Mouse (Mus musculus): Measurements from ENCODE around the gene Dip2b. TPM values are rescaled to one million over a fixed set of nuclear protein-coding genes. Genes with fewer than 3 reads are reported as not detected.

The Dip2b gene
- polyA plus RNA-seq, 1 experiment from 2014 or later = 18.1 TPM

- 89% methylated on average over 1 of the region's 1 CpGs for WGBS
- no peak for TF ChIP-seq CTCF (IDR thresholded peaks at IDR 0.05; ENCODE audit: low read depth)
- DNase-seq (no peak), ATAC-seq (ENCODE audit: insufficient read depth) (no peak)
- Histone ChIP-seq H3K27ac (ENCODE audit: low read depth) (no peak overlapping the region), H3K27me3 (ENCODE audit: insufficient read depth, low read length) (no peaks in the 10 kb centered on the region), H3K4me1 (ENCODE audit: insufficient read depth) (no peaks in the 10 kb centered on the region), H3K36me3 (ENCODE audit: insufficient read depth) (0 out of 2 replicates have a peak, but pooled peaks cover 4% of the 10 kb centered on the region), H3K4me3 (ENCODE audit: low read depth, low read length) (no peak overlapping the region), H3K4me2 (no peak overlapping the region), H3K9me3 (ENCODE audit: low read depth, low read length) (no peaks in the 10 kb centered on the region), H3K9ac (no peak overlapping the region)
Measured at GRCm38 (mm10) chr15:100021175-100021574, 17.3 kb upstream of the Dip2b start.

- Histone ChIP-seq H3K4me2 (no peak overlapping the region), H3K4me1 (ENCODE audit: insufficient read depth) (no peaks in the 10 kb centered on the region), H3K27me3 (ENCODE audit: insufficient read depth, low read length) (no peaks in the 10 kb centered on the region), H3K36me3 (ENCODE audit: insufficient read depth) (no peaks in the 10 kb centered on the region), H3K27ac (ENCODE audit: low read depth) (no peak overlapping the region), H3K9ac (no peak overlapping the region), H3K9me3 (ENCODE audit: low read depth, low read length) (no peaks in the 10 kb centered on the region), H3K4me3 (ENCODE audit: low read depth, low read length) (no peak overlapping the region)
- WGBS = 8% methylated on average over 5 of the region's 5 CpGs
- peak; percentile 72 for TF ChIP-seq CTCF (IDR thresholded peaks at IDR 0.05; ENCODE audit: low read depth)
- ATAC-seq (ENCODE audit: insufficient read depth) = peak; percentile 60; the same call in 1 of the 2 replicates
- peak; percentile 87 for DNase-seq
Measured at GRCm38 (mm10) chr15:100022923-100023322, 15.5 kb upstream of the Dip2b start.

GRCm38 (mm10) chr15:100025076-100025834 lies 13.2 kb upstream of the Dip2b start:
- WGBS = 74% methylated on average over 11 of the region's 11 CpGs

GRCm38 (mm10) chr15:100028133-100028532 lies 10.3 kb upstream of the Dip2b start:
- Histone ChIP-seq H3K9me3 (ENCODE audit: low read depth, low read length) (peaks cover 3% of the 10 kb centered on the region; the same call in 1 of the 2 replicates), H3K4me1 (ENCODE audit: insufficient read depth) (no peaks in the 10 kb centered on the region), H3K9ac (no peak overlapping the region), H3K4me3 (ENCODE audit: low read depth, low read length) (no peak overlapping the region), H3K4me2 (no peak overlapping the region), H3K27me3 (ENCODE audit: insufficient read depth, low read length) (no peaks in the 10 kb centered on the region), H3K27ac (ENCODE audit: low read depth) (no peak overlapping the region), H3K36me3 (ENCODE audit: insufficient read depth) (no peaks in the 10 kb centered on the region)
- no peak for TF ChIP-seq CTCF (IDR thresholded peaks at IDR 0.05; ENCODE audit: low read depth)
- 85% methylated on average over 2 of the region's 2 CpGs for WGBS
- ATAC-seq (ENCODE audit: insufficient read depth) (no peak), DNase-seq (no peak)

More at GRCm38 (mm10) chr15:100025076-100025834, 13.2 kb upstream of the Dip2b start:
- H3K27me3 ChIP-seq (ENCODE audit: insufficient read depth, low read length) = no peaks in the 10 kb centered on the region
- H3K4me3 ChIP-seq (ENCODE audit: low read depth, low read length) = no peak overlapping the region
- H3K4me1 ChIP-seq (ENCODE audit: insufficient read depth) = no peaks in the 10 kb centered on the region
- DNase-seq (no peak), ATAC-seq (ENCODE audit: insufficient read depth) (no peak)
- no peak overlapping the region for H3K27ac ChIP-seq (ENCODE audit: low read depth)
- TF ChIP-seq CTCF (IDR thresholded peaks at IDR 0.05; ENCODE audit: low read depth) = no peak
- H3K9me3 ChIP-seq (ENCODE audit: low read depth, low read length) = no peaks in the 10 kb centered on the region
- H3K4me2 ChIP-seq = no peak overlapping the region
- H3K36me3 ChIP-seq (ENCODE audit: insufficient read depth) = no peaks in the 10 kb centered on the region
- no peak overlapping the region for H3K9ac ChIP-seq

DNA sequence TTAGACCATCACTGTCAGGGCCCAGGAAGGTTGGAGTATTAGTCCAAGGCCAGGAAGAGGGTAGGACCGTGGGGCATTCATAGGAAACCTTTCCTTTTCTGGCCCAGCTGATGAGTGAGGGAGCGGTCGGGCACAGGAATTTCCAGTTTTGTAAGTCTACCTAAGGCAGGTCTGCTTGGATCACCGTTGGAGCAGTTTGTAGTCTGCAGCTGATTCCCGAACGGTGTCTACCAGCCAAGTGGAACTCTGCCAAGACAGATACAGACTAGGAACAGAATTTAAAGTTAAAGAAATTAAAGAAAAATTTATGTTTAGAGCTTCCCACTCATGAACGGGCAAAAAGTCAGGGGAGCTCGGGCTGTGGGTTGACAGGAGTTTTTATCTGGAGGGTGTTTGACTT lies 9.0 kb upstream of the Dip2b start:
- no peak overlapping the region for H3K4me3 ChIP-seq (ENCODE audit: low read depth, low read length)
- no peak overlapping the region for H3K27ac ChIP-seq (ENCODE audit: low read depth)
- no peak overlapping the region for H3K4me2 ChIP-seq
- no peaks in the 10 kb centered on the region for H3K36me3 ChIP-seq (ENCODE audit: insufficient read depth)
- WGBS = 47% methylated on average over 8 of the region's 8 CpGs
- peak; percentile 60 for DNase-seq
- no peaks in the 10 kb centered on the region for H3K27me3 ChIP-seq (ENCODE audit: insufficient read depth, low read length)
- peaks cover 3% of the 10 kb centered on the region; the same call in 1 of the 2 replicates for H3K9me3 ChIP-seq (ENCODE audit: low read depth, low read length)
- ATAC-seq (ENCODE audit: insufficient read depth) = no peak
- no peak overlapping the region for H3K9ac ChIP-seq
- no peaks in the 10 kb centered on the region for H3K4me1 ChIP-seq (ENCODE audit: insufficient read depth)
- TF ChIP-seq CTCF (IDR thresholded peaks at IDR 0.05; ENCODE audit: low read depth) = no peak

DNA sequence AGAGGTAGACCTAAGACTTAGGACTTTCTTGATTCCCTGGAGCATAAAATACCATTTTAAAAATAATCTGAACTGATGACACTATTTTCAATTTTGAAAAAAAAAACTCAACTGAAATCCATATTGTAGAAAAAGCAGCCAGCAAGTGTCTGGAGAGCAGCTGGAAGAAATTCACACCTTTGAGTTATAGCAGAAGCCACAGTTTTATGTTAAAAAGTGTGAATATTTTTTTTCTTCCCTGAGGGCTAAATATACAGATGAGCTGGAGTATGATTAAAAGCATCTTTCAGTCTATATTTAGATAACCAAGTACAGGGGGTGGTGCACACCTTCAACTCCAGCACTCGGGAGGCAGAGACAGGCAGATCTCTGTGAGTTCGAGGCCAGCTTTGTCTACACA lies 8.6 kb upstream of the Dip2b start:
- no peak for DNase-seq
- 84% methylated on average over 2 of the region's 2 CpGs for WGBS
- no peak overlapping the region for H3K4me2 ChIP-seq

GRCm38 (mm10) chr15:100032546-100032945 lies 5.9 kb upstream of the Dip2b start:
- ATAC-seq (ENCODE audit: insufficient read depth) (no peak), DNase-seq (peak; percentile 79)
- WGBS = 79% methylated on average over 3 of the region's 3 CpGs

More for the DNA sequence above, 8.6 kb upstream of the Dip2b start:
- Histone ChIP-seq H3K4me1 (ENCODE audit: insufficient read depth) (no peaks in the 10 kb centered on the region), H3K36me3 (ENCODE audit: insufficient read depth) (no peaks in the 10 kb centered on the region), H3K4me3 (ENCODE audit: low read depth, low read length) (no peak overlapping the region), H3K9ac (no peak overlapping the region), H3K27me3 (ENCODE audit: insufficient read depth, low read length) (no peaks in the 10 kb centered on the region), H3K27ac (ENCODE audit: low read depth) (no peak overlapping the region), H3K9me3 (ENCODE audit: low read depth, low read length) (peaks cover 3% of the 10 kb centered on the region; the same call in 1 of the 2 replicates)
- no peak for ATAC-seq (ENCODE audit: insufficient read depth)
- no peak for TF ChIP-seq CTCF (IDR thresholded peaks at IDR 0.05; ENCODE audit: low read depth)

More at GRCm38 (mm10) chr15:100032546-100032945, 5.9 kb upstream of the Dip2b start:
- Histone ChIP-seq H3K4me1 (ENCODE audit: insufficient read depth) (no peaks in the 10 kb centered on the region), H3K27me3 (ENCODE audit: insufficient read depth, low read length) (no peaks in the 10 kb centered on the region), H3K4me3 (ENCODE audit: low read depth, low read length) (no peak overlapping the region), H3K36me3 (ENCODE audit: insufficient read depth) (no peaks in the 10 kb centered on the region), H3K27ac (ENCODE audit: low read depth) (no peak overlapping the region), H3K9me3 (ENCODE audit: low read depth, low read length) (peaks cover 3% of the 10 kb centered on the region; the same call in 1 of the 2 replicates), H3K9ac (no peak overlapping the region), H3K4me2 (no peak overlapping the region)
- TF ChIP-seq CTCF (IDR thresholded peaks at IDR 0.05; ENCODE audit: low read depth) = no peak

Measured in lung, embryonic 14.5 days (tissue).